Mouse (Mus musculus) forebrain, embryonic 14.5 days (tissue): ENCODE measurements at regions not wholly inside any gene's neighbourhood (a gene's known extent, or its start where the extent isn't known, plus 50 kb on each side); places are given as distances from the start of the nearest gene placed in this dataset.

Source experiments
- ATAC-seq: fragments of 200-750 bp; cut with Nextera tagmentation; 2 replicates; pipeline ENCODE4 v1.8.0; 2017; ENCODE audit warnings: mild to moderate bottlenecking, moderate library complexity
- DNase-seq: peaks from one replicate; pipeline ENCODE4 v3.0.0-alpha.2; 2015; ENCODE audit warnings: low spot score
- H3K27ac ChIP-seq: fragments of 300-500 bp; sonication (generic); 2 replicates; pipeline ENCODE4 v1.5.1; 2014; ENCODE audit warnings: low read depth, mild to moderate bottlenecking, control low read depth, low read length, moderate library complexity
- H3K27me3 ChIP-seq: fragments of 300-500 bp; sonication (generic); replicated peaks from 2 replicates; pipeline ENCODE4 v1.6.1; 2014; ENCODE audit warnings: low read length, control low read depth, mixed read lengths; ENCODE audit not compliant: control insufficient read depth, insufficient read depth
- H3K36me3 ChIP-seq: fragments of 300-500 bp; sonication (generic); 2 replicates; pipeline ENCODE4 v1.6.1; 2014; ENCODE audit warnings: low read length, control low read depth; ENCODE audit not compliant: control insufficient read depth, insufficient read depth
- H3K4me1 ChIP-seq: fragments of 300-500 bp; sonication (generic); 2 replicates; pipeline ENCODE4 v1.6.1; 2014; ENCODE audit warnings: antibody characterized with exemption, low read length, control low read depth; ENCODE audit not compliant: control insufficient read depth, insufficient read depth
- H3K4me2 ChIP-seq: fragments of 300-500 bp; sonication (generic); 2 replicates; pipeline ENCODE4 v1.6.1; 2014; ENCODE audit warnings: mild to moderate bottlenecking, control low read depth, low read length
- H3K4me3 ChIP-seq: fragments of 300-500 bp; sonication (generic); 2 replicates; pipeline ENCODE4 v1.5.1; 2014; ENCODE audit warnings: low read depth, low read length, control low read depth
- H3K9ac ChIP-seq: fragments of 300-500 bp; sonication (generic); 2 replicates; pipeline ENCODE4 v1.6.1; 2014; ENCODE audit warnings: mild to moderate bottlenecking, low read length, control low read depth, moderate library complexity
- H3K9me3 ChIP-seq: fragments of 300-500 bp; sonication (generic); replicated peaks from 2 replicates; pipeline ENCODE4 v1.6.1; 2016; ENCODE audit warnings: low read length, control low read depth, mixed read lengths; ENCODE audit not compliant: control insufficient read depth
- WGBS: fragments of 180-500 bp; shearing (Covaris S2); extraction: QIAGEN DNeasy Blood & Tissue Kit; methylation state at CpG from one replicate; pipeline ENCODE4 v1.1.7; 2014; 5-methylcytosine and 5-hydroxymethylcytosine counted together

DNA sequence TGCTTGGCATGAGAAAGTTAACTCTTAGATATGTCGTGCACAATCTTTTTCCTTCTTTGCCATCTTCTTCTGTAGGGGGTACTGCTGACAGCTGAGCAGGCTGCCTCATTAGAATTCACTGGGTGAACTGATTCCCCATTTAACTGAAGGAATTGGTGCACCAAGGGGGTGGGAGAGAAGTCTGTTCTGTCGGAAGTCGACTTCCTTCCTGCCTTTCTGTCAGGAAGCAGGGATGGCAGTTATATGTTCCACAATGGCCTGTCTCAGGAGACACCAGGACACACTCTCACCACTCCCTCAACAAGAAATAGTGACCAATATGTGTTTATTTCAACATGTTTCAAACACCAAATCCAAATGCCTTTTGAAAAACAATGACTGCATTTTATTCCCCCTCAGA, 142.9 kb downstream of the Mid1ip1 start:
- WGBS: 54% methylated on average over 3 of the region's 3 CpGs
- Histone ChIP-seq H3K36me3 (no peaks in the 10 kb centered on the region), H3K27ac (no peak overlapping the region), H3K9ac (no peak overlapping the region), H3K4me2 (no peak overlapping the region), H3K9me3 (no peaks in the 10 kb centered on the region), H3K27me3 (no peaks in the 10 kb centered on the region), H3K4me3 (no peak overlapping the region), H3K4me1 (no peaks in the 10 kb centered on the region)
- ATAC-seq (no peak), DNase-seq (no peak)

DNA sequence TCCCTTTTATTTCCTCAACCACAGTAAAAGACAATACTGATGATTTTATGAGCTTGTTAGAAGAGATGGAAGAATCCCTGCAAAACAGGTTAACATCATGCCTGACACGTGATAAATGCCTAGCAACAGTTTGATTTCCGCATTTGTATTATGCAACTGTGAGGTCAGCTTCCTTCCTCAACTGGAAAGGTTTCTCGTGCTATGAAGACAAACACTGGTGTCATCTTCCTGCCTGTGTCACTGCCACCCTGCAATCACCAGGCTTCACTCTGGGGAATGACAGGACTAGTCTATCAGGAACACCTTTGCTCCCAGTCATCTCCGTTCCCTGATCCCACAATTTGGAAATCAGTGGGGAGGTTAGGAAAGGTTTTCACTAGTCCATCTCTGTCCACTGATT, 156.8 kb downstream of the Mid1ip1 start:
- no peak for DNase-seq
- no peak overlapping the region for H3K27ac ChIP-seq
- WGBS: 81% methylated on average over 4 of the region's 4 CpGs
- no peak overlapping the region for H3K4me3 ChIP-seq
- ATAC-seq: no peak
- H3K4me1 ChIP-seq: no peaks in the 10 kb centered on the region
- H3K9ac ChIP-seq: no peak overlapping the region
- H3K36me3 ChIP-seq: no peaks in the 10 kb centered on the region
- no peak overlapping the region for H3K4me2 ChIP-seq
- H3K9me3 ChIP-seq: no peaks in the 10 kb centered on the region
- H3K27me3 ChIP-seq: no peaks in the 10 kb centered on the region

DNA sequence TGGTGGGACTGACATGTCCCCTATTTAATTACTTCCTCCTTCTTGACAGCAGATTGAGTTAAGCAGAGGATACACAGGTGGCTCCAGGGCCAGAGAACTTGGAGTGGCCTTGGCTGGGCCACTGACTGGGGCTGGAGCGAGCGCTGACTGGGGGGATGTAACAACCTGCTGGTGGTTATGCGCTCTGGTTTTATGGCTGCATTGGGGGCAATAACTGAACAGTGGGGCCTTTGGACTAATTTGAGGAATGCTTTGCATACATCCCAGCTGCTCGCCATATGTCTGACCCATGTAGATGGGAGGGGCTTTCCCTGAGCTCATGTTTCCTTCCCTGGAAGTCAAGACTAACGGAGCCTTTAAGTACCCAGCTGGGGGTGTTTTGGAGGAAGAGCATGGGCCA, 163.0 kb downstream of the Mid1ip1 start:
- DNase-seq: no peak

DNA sequence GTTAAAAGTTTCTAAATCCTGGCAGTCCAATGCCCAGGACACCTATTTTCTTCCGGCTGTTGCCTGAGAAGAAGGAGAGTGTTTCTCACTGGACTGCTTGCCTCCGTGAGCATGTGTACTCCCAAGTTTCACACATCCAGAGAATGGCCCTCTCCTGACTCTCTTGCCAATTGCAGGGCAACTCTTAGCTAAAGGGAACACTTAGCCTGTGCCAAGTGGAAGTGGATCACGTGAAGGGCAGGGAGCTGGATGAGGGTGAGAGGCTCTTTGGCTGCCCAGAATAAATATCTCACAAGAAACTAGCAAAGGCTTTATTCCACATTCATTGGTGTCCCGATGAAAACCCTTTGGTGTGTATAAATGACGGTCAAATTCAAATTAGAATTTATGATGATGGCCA, 164.1 kb downstream of the Mid1ip1 start:
- no peaks in the 10 kb centered on the region for H3K36me3 ChIP-seq
- no peak overlapping the region for H3K4me2 ChIP-seq
- H3K4me1 ChIP-seq: no peaks in the 10 kb centered on the region
- DNase-seq (no peak), ATAC-seq (no peak)
- no peak overlapping the region for H3K9ac ChIP-seq
- no peak overlapping the region for H3K27ac ChIP-seq
- H3K27me3 ChIP-seq: no peaks in the 10 kb centered on the region
- no peak overlapping the region for H3K4me3 ChIP-seq
- no peaks in the 10 kb centered on the region for H3K9me3 ChIP-seq
- 84% methylated on average over 5 of the region's 5 CpGs for WGBS

More for the DNA sequence above, 163.0 kb downstream of the Mid1ip1 start:
- Histone ChIP-seq H3K9me3 (no peaks in the 10 kb centered on the region), H3K27ac (no peak overlapping the region), H3K4me2 (no peak overlapping the region), H3K27me3 (no peaks in the 10 kb centered on the region), H3K36me3 (no peaks in the 10 kb centered on the region), H3K4me1 (no peaks in the 10 kb centered on the region), H3K4me3 (no peak overlapping the region), H3K9ac (no peak overlapping the region)
- ATAC-seq: no peak
- WGBS: 85% methylated on average over 5 of the region's 5 CpGs

DNA sequence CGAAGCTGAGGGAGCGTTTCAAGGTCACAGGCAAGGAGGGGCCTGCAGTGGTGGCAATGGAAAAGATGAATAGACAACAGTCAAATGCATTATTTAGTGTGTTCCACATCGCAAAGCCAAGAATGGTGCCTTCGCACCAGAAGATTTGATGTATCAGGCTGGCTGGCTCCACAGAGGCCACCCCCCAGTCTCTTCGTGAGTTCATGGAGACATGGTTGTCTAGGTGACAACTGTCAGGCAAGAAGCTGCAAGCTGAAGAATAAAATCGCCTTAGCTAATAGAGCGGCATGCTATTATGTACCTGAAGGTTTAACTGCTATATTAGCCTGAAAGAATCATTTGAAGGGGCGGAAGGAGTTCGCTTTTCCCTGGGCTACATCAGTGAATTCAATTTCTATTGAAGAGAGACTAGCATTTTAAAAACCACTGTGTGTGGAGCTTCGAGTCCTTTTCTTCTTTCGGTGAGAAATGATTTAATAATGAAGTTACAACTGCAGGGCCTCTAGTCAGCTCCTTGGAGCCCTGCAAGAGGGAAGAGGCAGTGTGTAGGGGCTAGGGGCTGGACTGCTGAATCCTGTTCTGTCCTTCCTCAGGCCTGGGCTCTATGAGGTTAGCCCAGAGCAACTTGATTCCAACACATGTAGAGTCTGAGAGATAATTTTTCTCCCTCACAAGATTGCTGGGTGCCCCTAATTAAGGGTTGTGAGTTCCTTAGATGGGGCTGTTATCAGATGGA, 169.1 kb downstream of the Mid1ip1 start:
- DNase-seq: peak; percentile 3
- WGBS: 57% methylated on average over 11 of the region's 11 CpGs
- Histone ChIP-seq H3K27ac (no peak overlapping the region), H3K27me3 (no peaks in the 10 kb centered on the region), H3K4me3 (no peak overlapping the region), H3K9ac (no peak overlapping the region), H3K4me1 (no peaks in the 10 kb centered on the region), H3K9me3 (no peaks in the 10 kb centered on the region), H3K36me3 (no peaks in the 10 kb centered on the region), H3K4me2 (no peak overlapping the region)
- ATAC-seq: no peak

DNA sequence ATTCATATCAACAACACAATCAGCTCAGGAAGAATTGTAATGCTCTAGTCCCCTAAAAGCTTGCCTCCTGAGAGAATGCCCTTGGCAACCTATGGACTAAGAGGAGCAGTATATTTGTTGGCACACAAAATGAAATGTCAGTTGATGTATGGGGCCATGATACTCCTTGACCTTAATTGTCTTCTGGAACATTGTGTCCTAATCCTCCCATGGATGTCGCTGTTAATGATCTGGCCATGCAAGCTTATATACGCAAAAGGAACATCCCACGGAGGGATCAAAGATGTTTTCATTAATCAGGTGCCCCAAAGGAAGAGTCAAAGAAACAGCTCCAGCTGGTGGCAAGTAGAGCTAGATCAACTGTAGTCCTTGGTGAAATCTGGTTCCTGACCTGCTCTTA, 178.0 kb downstream of the Mid1ip1 start:
- no peaks in the 10 kb centered on the region for H3K36me3 ChIP-seq
- no peak for ATAC-seq
- H3K4me3 ChIP-seq: no peak overlapping the region
- no peaks in the 10 kb centered on the region for H3K9me3 ChIP-seq
- 90% methylated on average over 3 of the region's 3 CpGs for WGBS
- H3K4me1 ChIP-seq: no peaks in the 10 kb centered on the region
- H3K27ac ChIP-seq: no peak overlapping the region
- no peak overlapping the region for H3K9ac ChIP-seq
- H3K4me2 ChIP-seq: no peak overlapping the region
- no peaks in the 10 kb centered on the region for H3K27me3 ChIP-seq
- DNase-seq: no peak

DNA sequence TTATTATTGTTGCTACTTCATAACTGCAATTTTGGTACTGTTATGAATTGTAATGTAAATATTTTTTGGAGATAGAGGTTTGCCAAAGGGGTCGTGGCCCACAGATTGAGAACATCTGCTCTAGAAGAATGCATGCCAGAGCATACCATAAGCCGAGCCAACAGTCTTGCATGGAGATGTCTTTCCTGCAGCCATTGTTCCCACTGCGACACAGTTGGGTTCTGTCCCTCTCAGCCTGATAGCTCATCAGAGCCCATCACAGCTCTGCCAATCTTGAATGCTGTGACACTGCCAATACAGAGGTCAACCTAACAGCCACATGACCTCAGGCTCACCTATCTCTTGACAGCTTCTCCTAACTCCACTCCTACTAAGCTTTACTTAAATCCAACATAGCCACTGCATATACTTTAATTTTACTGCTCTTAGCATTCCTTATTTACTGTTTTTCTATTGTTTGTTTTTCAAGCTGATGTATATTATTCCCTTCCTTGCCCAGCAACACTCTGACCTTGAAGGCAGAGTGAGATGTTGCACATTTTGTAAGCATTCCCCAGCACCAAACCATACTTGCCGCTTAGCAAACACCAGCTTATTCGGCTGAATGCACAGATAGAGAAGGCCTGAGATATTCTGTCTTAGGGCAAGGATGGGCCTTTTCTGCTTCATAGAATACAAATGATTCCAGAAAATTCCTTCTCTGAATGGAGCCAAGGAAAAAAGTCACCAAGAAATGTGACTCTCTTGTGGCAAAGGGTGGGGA, 181.6 kb downstream of the Mid1ip1 start:
- Histone ChIP-seq H3K36me3 (no peaks in the 10 kb centered on the region), H3K4me2 (no peak overlapping the region), H3K27ac (no peak overlapping the region), H3K9me3 (no peaks in the 10 kb centered on the region), H3K4me1 (no peaks in the 10 kb centered on the region), H3K9ac (no peak overlapping the region), H3K27me3 (no peaks in the 10 kb centered on the region), H3K4me3 (no peak overlapping the region)
- ATAC-seq (no peak), DNase-seq (no peak)
- WGBS: 78% methylated on average over 5 of the region's 5 CpGs

DNA sequence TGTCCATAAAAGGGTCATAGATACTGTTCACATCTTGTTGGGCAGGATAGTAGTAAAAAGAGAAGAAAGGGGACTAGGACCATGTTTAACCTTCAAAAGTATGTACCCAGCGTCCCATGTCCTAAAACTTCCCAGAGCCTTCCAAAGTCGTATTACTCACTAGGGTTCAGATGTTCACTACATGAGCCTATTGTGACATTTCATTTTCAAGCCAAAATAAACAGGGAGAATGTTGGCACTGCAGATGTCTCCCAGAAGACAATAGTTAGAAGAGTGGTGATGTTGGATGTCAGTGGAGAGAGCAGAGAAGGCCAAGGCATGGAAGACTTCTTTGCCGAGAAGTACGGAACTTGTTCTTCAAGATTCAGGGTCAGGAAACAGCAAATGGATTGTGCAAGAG, 187.9 kb downstream of the Mid1ip1 start:
- Histone ChIP-seq H3K4me3 (no peak overlapping the region), H3K9ac (no peak overlapping the region), H3K36me3 (no peaks in the 10 kb centered on the region), H3K27me3 (no peaks in the 10 kb centered on the region), H3K4me2 (no peak overlapping the region), H3K9me3 (no peaks in the 10 kb centered on the region), H3K4me1 (no peaks in the 10 kb centered on the region), H3K27ac (no peak overlapping the region)
- no peak for DNase-seq
- ATAC-seq: no peak
- WGBS: 92% methylated on average over 4 of the region's 4 CpGs

DNA sequence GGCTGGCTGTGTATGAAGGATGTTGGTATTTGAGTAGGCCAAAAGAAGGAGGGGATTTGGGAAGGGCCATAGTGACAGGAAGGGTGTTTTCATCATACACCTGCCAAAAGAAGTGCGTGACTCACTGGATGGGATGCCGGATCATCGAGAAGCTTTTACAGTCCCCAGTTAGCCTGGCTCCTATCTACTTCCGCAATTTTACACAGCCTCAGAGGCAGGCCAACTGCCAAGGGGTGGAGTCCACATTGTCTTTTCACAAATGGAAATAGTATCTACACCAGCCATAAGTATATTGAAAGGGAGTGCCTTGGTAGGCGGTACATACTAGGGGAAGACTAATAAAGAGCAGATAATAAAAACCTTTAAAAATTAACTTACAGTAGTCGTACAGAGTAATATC, 189.3 kb downstream of the Mid1ip1 start:
- WGBS: 91% methylated on average over 6 of the region's 6 CpGs
- Histone ChIP-seq H3K9me3 (no peaks in the 10 kb centered on the region), H3K36me3 (no peaks in the 10 kb centered on the region), H3K4me1 (no peaks in the 10 kb centered on the region), H3K27me3 (no peaks in the 10 kb centered on the region), H3K27ac (no peak overlapping the region), H3K4me2 (no peak overlapping the region), H3K4me3 (no peak overlapping the region), H3K9ac (no peak overlapping the region)
- DNase-seq (no peak), ATAC-seq (no peak)
